In genomic region chr17:26041111-26041802, GRCm38 (mm10) we compare ENCODE assay signal across 9 mouse cellular contexts. TPM values are rescaled to one million over a fixed set of nuclear protein-coding genes. Genes with fewer than 3 reads are reported as not detected.
DNase-seq lines count a peak whose midpoint lies in the region; ATAC-seq and TF ChIP-seq lines count a peak whose summit lies in the region.
"Had no signal": no experiment of that assay in that cellular context is flagged by ENCODE, and none has a peak within 500 bp of the region (broad histone marks: within the 10 kb centered on the region; RNA-seq: fewer than 3 reads in every experiment).

No protein-coding gene starts in this region.

- peak; percentile 84 to 93 (median 84) for TF ChIP-seq CTCF in MEL (IDR thresholded peaks at IDR 0.05 in 2 of 3, conservative IDR thresholded peaks at IDR 0.05 in 1 of 3; ENCODE audit: control insufficient read depth in 1 of 3, insufficient read depth in 1 of 3, low read depth in 2 of 3, low read length in 3 of 3, poor library complexity in 1 of 3, severe bottlenecking in 1 of 3)

- TF ChIP-seq EP300 in MEL (IDR thresholded peaks at IDR 0.05; ENCODE audit: low read depth in 1 of 2, low read length in 2 of 2) = no peak

- peak; percentile 51 for TF ChIP-seq RAD21 in MEL (IDR thresholded peaks at IDR 0.05; ENCODE audit: low read depth, low read length)

- no peak for ATAC-seq in hindbrain, embryonic 11.5 days (ENCODE audit: low FRiP score)
- ATAC-seq in hindbrain, embryonic 13.5 days (ENCODE audit: low FRiP score) = no peak
- ATAC-seq in stomach, embryonic 16.5 days (ENCODE audit: insufficient read depth, low FRiP score) = 0 out of 2 replicates have a peak, but pooled peaks have one; percentile 50

- no peak overlapping the region for H3K4me3 ChIP-seq in hindbrain, embryonic 11.5 days (ENCODE audit: low read depth, low read length)
- H3K4me3 ChIP-seq in hindbrain, embryonic 13.5 days = no peak overlapping the region
- no peak overlapping the region for H3K4me3 ChIP-seq in MEL (ENCODE audit: control insufficient read depth in 1 of 2, insufficient read depth in 1 of 2, low read depth in 2 of 2, low read length in 2 of 2)
- no peak overlapping the region for H3K4me3 ChIP-seq in stomach, embryonic 16.5 days (replicated peaks; ENCODE audit: low read length)
- H3K4me3 ChIP-seq: embryonic facial prominence, embryonic 15.5 days had no signal

- H3K27me3 ChIP-seq in hindbrain, embryonic 11.5 days (ENCODE audit: control insufficient read depth, insufficient read depth, low read length) = no peaks in the 10 kb centered on the region
- no peaks in the 10 kb centered on the region for H3K27me3 ChIP-seq in hindbrain, embryonic 13.5 days
- H3K27me3 ChIP-seq in MEL (ENCODE audit: control insufficient read depth in 1 of 2, insufficient read depth in 2 of 2, low read length in 2 of 2) = no peaks in the 10 kb centered on the region
- H3K27me3 ChIP-seq in stomach, embryonic 16.5 days (ENCODE audit: control insufficient read depth, insufficient read depth, low read length) = no peaks in the 10 kb centered on the region
- H3K27me3 ChIP-seq: embryonic facial prominence, embryonic 15.5 days had no signal

- no peaks in the 10 kb centered on the region for H3K36me3 ChIP-seq in hindbrain, embryonic 11.5 days (ENCODE audit: control insufficient read depth, insufficient read depth, low read length)
- H3K36me3 ChIP-seq in hindbrain, embryonic 13.5 days = peaks cover 2% of the 10 kb centered on the region
- no peaks in the 10 kb centered on the region; a peak in 1 of 4 replicates for H3K36me3 ChIP-seq in MEL (ENCODE audit: control insufficient read depth in 1 of 2, insufficient read depth in 2 of 2, low read length in 2 of 2)
- H3K36me3 ChIP-seq in stomach, embryonic 16.5 days (ENCODE audit: control insufficient read depth, insufficient read depth, low read length) = no peaks in the 10 kb centered on the region

- H3K4me2 ChIP-seq in hindbrain, embryonic 11.5 days (replicated peaks; ENCODE audit: low read depth, low read length) = no peak overlapping the region
- H3K4me2 ChIP-seq in hindbrain, embryonic 13.5 days = no peak overlapping the region
- H3K4me2 ChIP-seq in stomach, embryonic 16.5 days (ENCODE audit: low read depth, low read length) = no peak overlapping the region
- H3K4me2 ChIP-seq: embryonic facial prominence, embryonic 15.5 days had no signal

- no peak overlapping the region for H3K27ac ChIP-seq in hindbrain, embryonic 11.5 days (ENCODE audit: low read depth, low read length)
- no peak overlapping the region for H3K27ac ChIP-seq in hindbrain, embryonic 13.5 days
- no peak overlapping the region for H3K27ac ChIP-seq in MEL (ENCODE audit: control insufficient read depth, low read depth, low read length)
- no peak overlapping the region for H3K27ac ChIP-seq in stomach, embryonic 16.5 days (ENCODE audit: low read length)
- H3K27ac ChIP-seq: embryonic facial prominence, embryonic 15.5 days had no signal

- H3K9ac ChIP-seq in hindbrain, embryonic 11.5 days (ENCODE audit: low read depth, low read length) = no peak overlapping the region
- H3K9ac ChIP-seq in hindbrain, embryonic 13.5 days = no peak overlapping the region
- no peak overlapping the region for H3K9ac ChIP-seq in MEL (ENCODE audit: control insufficient read depth, low read depth, low read length, poor library complexity, severe bottlenecking)
- H3K9ac ChIP-seq in stomach, embryonic 16.5 days (ENCODE audit: low read length) = no peak overlapping the region
- H3K9ac ChIP-seq: embryonic facial prominence, embryonic 15.5 days had no signal

- no peaks in the 10 kb centered on the region for H3K79me2 ChIP-seq in MEL (ENCODE audit: control insufficient read depth, insufficient read depth, low read length, poor library complexity)

- no peak for TF ChIP-seq POLR2A in MEL (IDR thresholded peaks at IDR 0.05; ENCODE audit: control insufficient read depth in 1 of 2, insufficient read depth in 1 of 2, low read depth in 1 of 2, low read length in 2 of 2, poor library complexity in 1 of 2)

- DNase-seq in hindbrain, embryonic 11.5 days (ENCODE audit: low spot score) = peak; percentile 74
- peak; percentile 84 for DNase-seq in MEL (ENCODE audit: low read depth, low spot score)
- peak; percentile 78 for DNase-seq in cerebellum, adult 11-12 months
- peak; percentile 55 for DNase-seq in gastrocnemius, postnatal 25 days
- DNase-seq in kidney, postnatal 10 days = peak; percentile 79
- peak; percentile 65 to 69 for DNase-seq in lung, postnatal 4 days

- 46% methylated on average over 9 of the region's 9 CpGs for WGBS in hindbrain, embryonic 11.5 days
- WGBS in hindbrain, embryonic 13.5 days = 50% methylated on average over 9 of the region's 9 CpGs
- 49% methylated on average over 9 of the region's 9 CpGs for WGBS in stomach, embryonic 16.5 days

- H3K9me3 ChIP-seq in hindbrain, embryonic 11.5 days (ENCODE audit: control insufficient read depth, low read length) = no peaks in the 10 kb centered on the region
- no peaks in the 10 kb centered on the region for H3K9me3 ChIP-seq in hindbrain, embryonic 13.5 days
- no peaks in the 10 kb centered on the region for H3K9me3 ChIP-seq in MEL (replicated peaks; ENCODE audit: insufficient read depth, low read length)
- no peaks in the 10 kb centered on the region for H3K9me3 ChIP-seq in stomach, embryonic 16.5 days (replicated peaks; ENCODE audit: control insufficient read depth, low read length)
- H3K9me3 ChIP-seq: embryonic facial prominence, embryonic 15.5 days had no signal

- peaks cover 3% of the 10 kb centered on the region; the same call in 1 of the 2 replicates for H3K4me1 ChIP-seq in hindbrain, embryonic 11.5 days (replicated peaks; ENCODE audit: control insufficient read depth, insufficient read depth, low read length)
- peaks cover 39% of the 10 kb centered on the region for H3K4me1 ChIP-seq in hindbrain, embryonic 13.5 days (replicated peaks)
- no peaks in the 10 kb centered on the region for H3K4me1 ChIP-seq in MEL (ENCODE audit: control insufficient read depth in 1 of 2, insufficient read depth in 2 of 2, low read length in 2 of 2)
- H3K4me1 ChIP-seq in stomach, embryonic 16.5 days (ENCODE audit: control insufficient read depth, insufficient read depth, low read length) = peaks cover 5% of the 10 kb centered on the region; the same call in 1 of the 2 replicates

TF ChIP-seq in MEL, 35 proteins besides CTCF, POLR2A, EP300 and RAD21:
- TF ChIP-seq GABPA (IDR thresholded peaks at IDR 0.05; ENCODE audit: low read depth, low read length) = no peak
- peak; percentile 82 for TF ChIP-seq SMC3 (IDR thresholded peaks at IDR 0.05; ENCODE audit: low read depth, low read length)
- no peak for TF ChIP-seq NELFE (IDR thresholded peaks at IDR 0.05; ENCODE audit: low read depth, low read length)
- no peak for TF ChIP-seq RCOR1 (IDR thresholded peaks at IDR 0.05; ENCODE audit: low read depth, low read length)
- TF ChIP-seq MAX (IDR thresholded peaks at IDR 0.05; ENCODE audit: low read length) = no peak
TF ChIP-seq in MEL: peak in this region for 1.

RNA-seq across cellular contexts. Expression of gene Rab11fip3, which starts 28.1 kb away (rescaled TPM):
- 19.6 and 20.4 TPM in 2 replicates for polyA plus RNA-seq in hindbrain, embryonic 11.5 days (2014; fragmentation: Nextera tagmentation; extraction: Ambion mirVana)
- 28.7 and 29.5 TPM in 2 replicates for polyA plus RNA-seq in hindbrain, embryonic 13.5 days (2015; fragmentation: Nextera tagmentation; extraction: Ambion mirVana)
- total RNA-seq in MEL (2012; rRNA removed) = 3.1 and 3.2 TPM in 2 replicates
- polyA plus RNA-seq in MEL (2012; ENCODE audit: insufficient read depth in 1 of 2, insufficient read length in 2 of 2, low read depth in 1 of 2, low replicate concordance in 2 of 2, missing spikeins in 1 of 2) = 10 to 100 TPM in 1 of 2 experiments, not detected in 1; 18.9 TPM
- total RNA-seq in gastrocnemius, postnatal 25 days (2021) = 10 to 100 TPM; 54.9 to 71.5 TPM
- 6.0 and 6.9 TPM in 2 replicates for polyA plus RNA-seq in stomach, embryonic 16.5 days (2015; fragmentation: Nextera tagmentation; extraction: Ambion mirVana)

RNA-seq across cellular contexts. Expression of gene Decr2, which starts 48.9 kb away (rescaled TPM):
- polyA plus RNA-seq in hindbrain, embryonic 11.5 days (2014; fragmentation: Nextera tagmentation; extraction: Ambion mirVana) = 20.4 and 24.7 TPM in 2 replicates
- 33.5 and 34.9 TPM in 2 replicates for polyA plus RNA-seq in hindbrain, embryonic 13.5 days (2015; fragmentation: Nextera tagmentation; extraction: Ambion mirVana)
- total RNA-seq in MEL (2012; rRNA removed) = 6.5 TPM in 2 replicates
- polyA plus RNA-seq in MEL (2012; ENCODE audit: insufficient read depth in 1 of 2, insufficient read length in 2 of 2, low read depth in 1 of 2, low replicate concordance in 2 of 2, missing spikeins in 1 of 2) = 10 to 100 TPM in 1 of 2 experiments, not detected in 1; 11.3 TPM
- 1 to 10 TPM; 2.8 to 3.2 TPM for total RNA-seq in gastrocnemius, postnatal 25 days (2021)
- polyA plus RNA-seq in stomach, embryonic 16.5 days (2015; fragmentation: Nextera tagmentation; extraction: Ambion mirVana) = 47.1 and 56.6 TPM in 2 replicates

RNA-seq across cellular contexts. Expression of gene Nme4, which starts 54.1 kb away (rescaled TPM):
- 60.3 and 62.6 TPM in 2 replicates for polyA plus RNA-seq in hindbrain, embryonic 11.5 days (2014; fragmentation: Nextera tagmentation; extraction: Ambion mirVana)
- 29.8 and 31.6 TPM in 2 replicates for polyA plus RNA-seq in hindbrain, embryonic 13.5 days (2015; fragmentation: Nextera tagmentation; extraction: Ambion mirVana)
- total RNA-seq in MEL (2012; rRNA removed) = 89.1 and 115 TPM in 2 replicates
- 100 to 1,000 TPM; 125 to 430 TPM for polyA plus RNA-seq in MEL (2012; ENCODE audit: insufficient read depth in 1 of 2, insufficient read length in 2 of 2, low read depth in 1 of 2, low replicate concordance in 2 of 2, missing spikeins in 1 of 2)
- 1 to 10 TPM; 1.2 to 1.7 TPM for total RNA-seq in gastrocnemius, postnatal 25 days (2021)
- 67.7 and 74.7 TPM in 2 replicates for polyA plus RNA-seq in stomach, embryonic 16.5 days (2015; fragmentation: Nextera tagmentation; extraction: Ambion mirVana)

RNA-seq across cellular contexts. Expression of gene Capn15, which starts 55.7 kb away (rescaled TPM):
- polyA plus RNA-seq in hindbrain, embryonic 11.5 days (2014; fragmentation: Nextera tagmentation; extraction: Ambion mirVana) = 19.5 and 20.3 TPM in 2 replicates
- polyA plus RNA-seq in hindbrain, embryonic 13.5 days (2015; fragmentation: Nextera tagmentation; extraction: Ambion mirVana) = 20.4 and 21.6 TPM in 2 replicates
- 5.6 and 6.2 TPM in 2 replicates for total RNA-seq in MEL (2012; rRNA removed)
- polyA plus RNA-seq in MEL (2012; ENCODE audit: insufficient read depth in 1 of 2, insufficient read length in 2 of 2, low read depth in 1 of 2, low replicate concordance in 2 of 2, missing spikeins in 1 of 2) = 10 to 100 TPM in 1 of 2 experiments, not detected in 1; 16.2 TPM
- 1 to 10 TPM; 5.6 to 6.8 TPM for total RNA-seq in gastrocnemius, postnatal 25 days (2021)
- 21.6 and 23.3 TPM in 2 replicates for polyA plus RNA-seq in stomach, embryonic 16.5 days (2015; fragmentation: Nextera tagmentation; extraction: Ambion mirVana)
